Mouse (Mus musculus) midbrain, embryonic 10.5 days (tissue): Measurements from ENCODE around the gene 2310050C09Rik. TPM values are rescaled to one million over a fixed set of nuclear protein-coding genes. Genes with fewer than 3 reads are reported as not detected.
A peak's percentile ranks its signal among the peaks of the same experiment; 100 is the strongest.

ENCODE experiments used
- DNase-seq: peaks from one replicate; pipeline ENCODE4 v3.0.0-alpha.2; 2017; ENCODE audit warnings: low spot score
- H3K27ac ChIP-seq: fragments of 300-500 bp; sonication (generic); replicated peaks from 2 replicates; pipeline ENCODE4 v1.5.1; 2016; ENCODE audit warnings: mild to moderate bottlenecking
- H3K27me3 ChIP-seq: fragments of 300-500 bp; sonication (generic); 2 replicates; pipeline ENCODE4 v1.6.1; 2016; ENCODE audit warnings: low read depth, mild to moderate bottlenecking; ENCODE audit not compliant: poor library complexity, severe bottlenecking
- H3K36me3 ChIP-seq: fragments of 300-500 bp; sonication (generic); 2 replicates; pipeline ENCODE4 v1.6.1; 2016; ENCODE audit warnings: mild to moderate bottlenecking, moderate library complexity
- H3K4me1 ChIP-seq: fragments of 300-500 bp; sonication (generic); 2 replicates; pipeline ENCODE4 v1.6.1; 2016
- H3K4me3 ChIP-seq: fragments of 300-500 bp; sonication (generic); 2 replicates; pipeline ENCODE4 v1.5.1; 2016; ENCODE audit warnings: mild to moderate bottlenecking, moderate library complexity
- H3K9me3 ChIP-seq: fragments of 300-500 bp; sonication (generic); replicated peaks from 2 replicates; pipeline ENCODE4 v1.6.1; 2016; ENCODE audit warnings: mild to moderate bottlenecking
- WGBS: fragments of 180-500 bp; shearing (Covaris S2); methylation state at CpG from one replicate; pipeline ENCODE4 v1.1.7; 2016; 5-methylcytosine and 5-hydroxymethylcytosine counted together
- polyA plus RNA-seq: library from polyadenylated mRNA; unstranded; fragments of >200 nt; fragmentation: Nextera tagmentation; extraction: Ambion mirVana; gene quantifications from 2 replicates; pipeline ENCODE4 v1.2.1, GENCODE M21; 2016

The 2310050C09Rik gene
- polyA plus RNA-seq: not detected in 2 replicates

DNA sequence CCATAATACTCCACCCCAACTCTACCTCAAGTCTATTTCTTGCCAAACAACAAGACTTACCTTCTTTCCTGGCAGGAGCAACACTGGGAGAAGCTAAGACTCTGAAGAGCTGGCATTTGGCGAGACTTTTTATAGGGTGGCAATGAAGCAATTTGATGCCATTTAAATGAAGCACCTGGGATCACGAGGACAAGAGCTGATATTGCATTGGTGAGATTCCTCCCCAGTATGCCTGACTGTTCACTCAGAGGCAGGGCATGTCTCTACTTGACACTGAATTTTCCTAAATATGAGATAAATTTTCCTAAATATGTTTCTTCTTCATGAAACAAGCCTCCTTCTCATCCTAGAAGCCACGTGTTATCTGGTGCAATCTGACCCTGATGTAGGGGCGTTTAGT lies at the start of gene 2310050C09Rik:
TSS of gene 2310050C09Rik (minus strand) at position 101 of the 400 bp plus-strand sequence.
- DNase-seq: no peak
- Histone ChIP-seq H3K36me3 (no peaks in the 10 kb centered on the region), H3K27ac (no peak within 1 kb of the TSS), H3K9me3 (no peaks in the 10 kb centered on the region), H3K4me1 (no peaks in the 10 kb centered on the region), H3K4me3 (no peak within 1 kb of the TSS), H3K27me3 (no peaks in the 10 kb centered on the region)
- 90% methylated on average over 4 of the region's 4 CpGs for WGBS

DNA sequence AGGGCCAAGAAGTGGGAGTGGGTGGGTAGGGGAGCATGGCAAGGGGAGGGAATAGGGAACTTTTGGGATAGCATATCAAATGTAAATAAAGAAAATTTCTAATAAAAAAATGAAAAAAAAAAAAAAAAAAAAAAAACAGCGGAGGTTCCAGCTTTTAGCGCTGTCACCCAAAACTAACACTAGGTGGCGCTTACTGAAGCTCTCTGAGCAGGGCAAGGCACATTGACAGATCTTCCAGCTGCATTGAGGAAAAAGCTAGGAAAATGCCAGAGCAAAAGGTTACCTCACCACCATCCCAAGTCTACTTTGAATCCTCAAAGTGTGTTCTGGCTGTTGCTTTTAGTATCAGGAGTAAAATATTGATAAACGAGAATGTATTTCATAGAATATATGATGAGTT lies 37.6 kb upstream of the 2310050C09Rik start:
- 27% methylated on average over 3 of the region's 4 CpGs for WGBS
- no peak overlapping the region for H3K27ac ChIP-seq
- H3K4me1 ChIP-seq: no peaks in the 10 kb centered on the region
- H3K4me3 ChIP-seq: no peak overlapping the region
- H3K9me3 ChIP-seq: no peaks in the 10 kb centered on the region
- DNase-seq: peak; percentile 13
- no peaks in the 10 kb centered on the region for H3K36me3 ChIP-seq
- no peaks in the 10 kb centered on the region for H3K27me3 ChIP-seq

DNA sequence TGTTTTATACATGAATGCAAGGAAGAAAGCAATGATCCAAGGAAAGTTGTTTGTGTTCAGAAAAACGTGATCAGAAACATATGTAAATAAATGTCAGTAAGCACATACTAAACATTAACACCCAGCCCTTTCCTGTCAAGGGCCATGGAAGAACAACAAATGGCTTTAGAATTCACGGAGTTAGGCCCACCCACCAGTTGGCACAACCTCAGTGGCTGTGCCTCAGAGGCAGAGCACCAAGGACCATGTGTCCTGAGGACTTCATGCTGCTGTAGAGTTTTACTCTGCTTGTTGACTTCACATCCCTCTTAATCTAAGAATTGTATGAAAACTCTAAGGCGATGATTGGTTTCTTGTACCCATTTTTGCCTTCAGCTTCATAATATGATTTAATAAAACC lies 35.2 kb upstream of the 2310050C09Rik start:
- Histone ChIP-seq H3K36me3 (no peaks in the 10 kb centered on the region), H3K4me1 (no peaks in the 10 kb centered on the region), H3K9me3 (no peaks in the 10 kb centered on the region), H3K4me3 (no peak overlapping the region), H3K27ac (no peak overlapping the region), H3K27me3 (no peaks in the 10 kb centered on the region)
- DNase-seq: no peak
- WGBS: 67% methylated on average over 3 of the region's 3 CpGs

DNA sequence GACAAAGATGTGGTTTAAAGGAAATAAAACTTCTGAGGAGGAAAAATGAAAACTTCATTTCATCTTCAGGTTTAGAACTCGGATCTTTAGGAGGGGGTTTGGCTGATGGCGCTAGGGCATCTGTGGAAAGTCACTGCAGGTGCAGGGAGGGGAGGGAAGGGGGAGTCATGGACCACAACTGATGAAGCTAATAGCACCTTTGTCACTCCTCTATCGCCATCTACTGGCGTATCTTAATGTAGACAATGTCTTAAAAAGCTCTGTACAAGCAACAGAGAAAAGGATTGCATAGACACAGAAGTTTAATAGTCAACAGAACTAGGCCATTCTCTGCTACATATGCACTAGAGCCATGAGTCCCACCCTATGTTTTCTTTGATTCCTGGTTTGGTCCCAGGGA lies 33.6 kb upstream of the 2310050C09Rik start:
- no peaks in the 10 kb centered on the region for H3K4me1 ChIP-seq
- H3K27ac ChIP-seq: no peak overlapping the region
- H3K4me3 ChIP-seq: no peak overlapping the region
- no peaks in the 10 kb centered on the region for H3K9me3 ChIP-seq
- H3K36me3 ChIP-seq: no peaks in the 10 kb centered on the region
- DNase-seq: no peak
- no peaks in the 10 kb centered on the region for H3K27me3 ChIP-seq
- 33% methylated on average over 4 of the region's 4 CpGs for WGBS

DNA sequence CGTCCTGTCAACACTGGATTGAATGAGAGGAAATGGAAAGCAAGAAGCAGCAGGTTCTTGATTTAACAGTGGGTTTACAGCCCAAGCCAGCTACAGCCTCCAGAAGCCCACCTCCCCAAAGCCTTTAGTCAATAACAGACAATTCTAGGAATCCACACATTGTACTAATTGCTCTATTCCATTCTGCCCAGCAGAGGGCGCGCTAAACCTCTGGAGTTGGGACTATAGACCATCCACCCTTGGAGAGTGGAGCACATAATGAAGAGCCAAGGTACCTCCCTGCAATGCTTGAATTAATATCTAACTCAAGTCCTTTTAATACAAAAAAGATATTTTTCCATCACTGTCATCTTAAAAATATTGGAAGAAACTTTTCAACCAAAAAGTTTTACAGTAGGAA lies 33.0 kb upstream of the 2310050C09Rik start:
- 23% methylated on average over 3 of the region's 3 CpGs for WGBS
- H3K27me3 ChIP-seq: no peaks in the 10 kb centered on the region
- no peaks in the 10 kb centered on the region for H3K9me3 ChIP-seq
- H3K36me3 ChIP-seq: no peaks in the 10 kb centered on the region
- H3K27ac ChIP-seq: no peak overlapping the region
- H3K4me3 ChIP-seq: no peak overlapping the region
- no peaks in the 10 kb centered on the region for H3K4me1 ChIP-seq
- DNase-seq: peak; percentile 37

DNA sequence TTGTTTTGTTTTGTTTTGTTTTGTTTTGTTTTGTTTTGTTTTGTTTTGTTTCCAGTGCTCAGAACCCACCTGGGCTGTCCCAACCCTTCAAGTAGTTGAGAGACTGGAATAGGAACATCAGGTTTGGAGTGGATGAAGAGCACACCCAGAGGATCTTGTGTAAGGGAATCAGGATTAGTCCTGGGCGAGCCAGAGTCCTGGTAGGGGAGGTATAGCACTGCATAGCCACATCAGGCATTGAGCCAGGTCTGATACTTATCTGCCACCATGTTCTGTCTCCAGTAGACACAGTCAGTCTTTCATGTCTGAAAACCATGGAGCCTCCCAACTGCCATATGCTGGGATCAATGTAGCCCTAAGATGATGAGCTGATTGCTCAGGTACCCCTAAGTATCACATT lies 24.5 kb upstream of the 2310050C09Rik start:
- no peak overlapping the region for H3K27ac ChIP-seq
- 71% methylated on average over 1 of the region's 1 CpGs for WGBS
- no peaks in the 10 kb centered on the region for H3K36me3 ChIP-seq
- H3K4me1 ChIP-seq: no peaks in the 10 kb centered on the region
- H3K27me3 ChIP-seq: no peaks in the 10 kb centered on the region
- H3K9me3 ChIP-seq: no peaks in the 10 kb centered on the region
- no peak for DNase-seq
- H3K4me3 ChIP-seq: no peak overlapping the region

DNA sequence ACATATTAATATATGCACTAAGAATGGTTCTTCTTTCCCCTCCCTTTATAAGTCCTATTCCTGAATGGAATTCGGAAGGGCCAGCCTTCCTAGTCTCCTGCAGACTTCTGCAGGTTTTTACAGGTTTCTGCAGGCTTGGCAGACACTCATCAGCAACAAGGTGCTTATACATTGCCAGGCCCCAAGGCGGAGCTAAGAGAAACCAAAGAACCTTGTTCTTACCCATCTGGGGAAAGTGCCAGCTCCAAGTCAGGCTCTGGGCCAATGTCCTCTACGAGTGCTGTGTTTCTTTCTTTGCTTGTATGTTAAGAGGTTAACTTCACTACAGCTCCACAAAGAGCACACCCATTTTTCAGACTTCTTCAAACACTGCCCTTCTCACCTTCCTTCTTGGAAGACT lies 24.0 kb upstream of the 2310050C09Rik start:
- no peak overlapping the region for H3K27ac ChIP-seq
- no peaks in the 10 kb centered on the region for H3K27me3 ChIP-seq
- WGBS: 76% methylated on average over 3 of the region's 3 CpGs
- no peaks in the 10 kb centered on the region for H3K36me3 ChIP-seq
- H3K4me3 ChIP-seq: no peak overlapping the region
- H3K4me1 ChIP-seq: no peaks in the 10 kb centered on the region
- no peak for DNase-seq
- H3K9me3 ChIP-seq: no peaks in the 10 kb centered on the region

DNA sequence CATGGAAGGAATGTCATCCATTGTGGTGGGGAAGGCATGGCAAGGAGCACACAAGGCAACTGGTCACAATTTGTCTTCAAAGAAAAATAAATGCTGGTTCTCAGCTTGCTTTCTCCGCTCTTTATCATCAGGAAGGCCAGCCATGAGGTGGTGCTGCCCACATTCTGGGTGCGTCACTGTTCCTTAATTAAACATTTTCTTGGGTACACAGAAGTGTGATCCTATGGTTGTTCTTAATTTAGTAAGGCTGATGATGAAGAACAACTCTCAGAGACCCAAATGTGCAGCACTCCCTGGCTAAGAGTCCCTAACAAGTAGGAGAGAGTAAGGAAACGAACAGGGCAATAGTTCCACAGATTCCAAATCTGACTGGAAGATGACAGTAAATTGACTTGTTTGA lies 4.2 kb upstream of the 2310050C09Rik start:
- Histone ChIP-seq H3K27me3 (no peaks in the 10 kb centered on the region), H3K27ac (no peak overlapping the region), H3K4me1 (no peaks in the 10 kb centered on the region), H3K4me3 (no peak overlapping the region), H3K36me3 (no peaks in the 10 kb centered on the region), H3K9me3 (no peaks in the 10 kb centered on the region)
- DNase-seq: no peak
- WGBS: 94% methylated on average over 3 of the region's 3 CpGs

DNA sequence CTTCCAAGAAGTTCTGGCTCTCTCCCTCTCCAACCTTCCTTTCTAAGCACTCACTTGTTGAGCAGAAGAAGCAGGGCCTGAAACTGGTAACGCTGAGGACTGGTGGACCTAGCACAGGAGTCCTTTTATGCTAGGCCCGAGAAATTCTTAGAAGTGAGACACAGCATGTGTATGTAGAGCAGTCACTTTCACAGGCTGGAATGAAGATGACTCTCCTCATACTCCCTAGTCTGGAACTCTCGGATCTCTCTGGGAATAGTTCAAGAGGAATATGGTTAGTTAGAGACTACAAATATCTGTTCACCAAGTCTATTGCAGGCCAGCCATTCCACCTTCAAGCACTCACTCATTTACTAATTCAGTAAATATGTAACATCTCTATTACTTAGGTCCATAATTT lies 18.8 kb downstream of the 2310050C09Rik start, which contains the start of gene Lce1l:
TSS of gene Lce1l (minus strand) at position 101 of the 400 bp plus-strand sequence.
- H3K9me3 ChIP-seq: no peaks in the 10 kb centered on the region

DNA sequence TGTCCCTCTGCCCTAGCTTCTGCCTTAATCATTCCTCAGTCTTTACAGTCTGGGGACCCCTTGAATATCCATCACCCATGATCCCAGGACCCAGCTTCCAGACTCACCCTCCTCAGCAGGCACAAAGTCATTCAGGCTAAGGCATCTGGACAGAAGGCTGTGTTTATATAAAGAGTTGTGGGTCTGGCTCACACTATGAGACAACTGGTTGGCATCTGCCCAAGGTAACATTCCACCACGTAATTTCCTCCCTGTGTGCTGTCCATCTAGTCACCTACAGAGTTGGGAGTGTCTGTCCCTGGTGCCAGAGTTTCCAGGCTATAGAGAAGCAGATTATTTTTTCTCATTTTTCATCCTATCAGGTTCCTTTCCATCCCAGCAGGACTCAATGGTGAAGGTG lies 42.9 kb downstream of the 2310050C09Rik start, which contains the start of gene Kprp:
TSS of gene Kprp (minus strand) at position 140 of the 400 bp plus-strand sequence.
- Histone ChIP-seq H3K4me3 (no peak within 1 kb of the TSS), H3K9me3 (no peaks in the 10 kb centered on the region), H3K27me3 (no peaks in the 10 kb centered on the region), H3K4me1 (no peaks in the 10 kb centered on the region), H3K27ac (no peak within 1 kb of the TSS), H3K36me3 (no peaks in the 10 kb centered on the region)
- WGBS: 59% methylated on average over 1 of the region's 1 CpGs
- no peak for DNase-seq

More for the DNA sequence above, 18.8 kb downstream of the 2310050C09Rik start, which contains the start of gene Lce1l:
- DNase-seq: no peak
- Histone ChIP-seq H3K27me3 (no peaks in the 10 kb centered on the region), H3K4me1 (no peaks in the 10 kb centered on the region), H3K4me3 (no peak within 1 kb of the TSS), H3K36me3 (no peaks in the 10 kb centered on the region), H3K27ac (no peak within 1 kb of the TSS)
- WGBS: 87% methylated on average over 3 of the region's 3 CpGs

DNA sequence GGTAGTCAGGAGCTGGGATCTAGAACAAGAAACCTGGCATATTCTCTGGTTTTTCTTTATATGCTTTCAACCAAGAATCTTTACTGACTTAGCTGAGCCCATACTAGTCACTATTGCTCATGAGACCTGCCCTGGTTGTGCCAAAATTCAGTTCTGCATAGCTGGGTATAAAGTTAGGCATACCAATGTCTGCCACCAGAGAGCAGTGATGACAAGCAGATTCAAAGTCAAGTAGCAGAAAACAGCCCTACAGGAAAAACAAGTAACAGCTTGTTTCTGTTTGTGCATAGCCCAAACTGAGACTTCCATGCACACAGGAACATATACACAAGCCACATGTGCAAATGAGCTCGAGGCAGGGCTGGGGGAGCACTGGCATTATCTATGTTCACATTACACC lies 44.2 kb downstream of the 2310050C09Rik start:
- Histone ChIP-seq H3K27ac (no peak overlapping the region), H3K9me3 (no peaks in the 10 kb centered on the region), H3K4me1 (no peaks in the 10 kb centered on the region), H3K36me3 (no peaks in the 10 kb centered on the region), H3K27me3 (no peaks in the 10 kb centered on the region), H3K4me3 (no peak overlapping the region)
- DNase-seq: no peak
- 43% methylated on average over 1 of the region's 1 CpGs for WGBS
